Mouse (Mus musculus) lung, embryonic 16.5 days (tissue): ENCODE results near the gene Zfp943. TPM values are rescaled to one million over a fixed set of nuclear protein-coding genes. Genes with fewer than 3 reads are reported as not detected.

Source experiments
- polyA plus RNA-seq: library from polyadenylated mRNA; unstranded; fragments of >200 nt; fragmentation: Nextera tagmentation; extraction: Ambion mirVana; gene quantifications from 2 replicates; pipeline ENCODE4 v1.2.1, GENCODE M21; 2015

The Zfp943 gene
- polyA plus RNA-seq, 1 experiment from 2014 or later: 17.2 TPM

Other genes with a start within 250 kb of the Zfp943 start
- 5.3 and 6.6 TPM in 2 replicates for gene Zfp229, start 231.8 kb upstream of the Zfp943 start, polyA plus RNA-seq
- 7.3 and 9.0 TPM in 2 replicates for gene Zfp820, start 116.8 kb upstream of the Zfp943 start, polyA plus RNA-seq
- 7.0 and 7.3 TPM in 2 replicates for gene Zfp995, start 52.6 kb upstream of the Zfp943 start, polyA plus RNA-seq
- gene Zfp942, start 88 bp upstream of the Zfp943 start, polyA plus RNA-seq: 19.3 and 22.0 TPM in 2 replicates
- gene Zfp947, start 203.6 kb downstream of the Zfp943 start, polyA plus RNA-seq: 2.4 and 2.6 TPM in 2 replicates